Mouse (Mus musculus) ES-E14 (cell line): Measurements from ENCODE around the gene Nfs1.

Experiments
- CHD2 ChIP-seq: IDR thresholded peaks from 2 replicates; pipeline ENCODE4 v1.6.1; 2014; ENCODE audit warnings: mild to moderate bottlenecking, low read depth, low read length, inconsistent platforms
- HCFC1 ChIP-seq: IDR thresholded peaks from 2 replicates; pipeline ENCODE4 v1.6.1; 2012; ENCODE audit warnings: low read length, inconsistent platforms, borderline replicate concordance; ENCODE audit not compliant: insufficient read depth
- MAFK ChIP-seq: IDR thresholded peaks from 2 replicates; pipeline ENCODE4 v1.6.1; 2014; ENCODE audit warnings: mild to moderate bottlenecking, low read depth, low read length, inconsistent platforms; ENCODE audit not compliant: insufficient read depth
- ZNF384 ChIP-seq: IDR thresholded peaks from 2 replicates; pipeline ENCODE4 v1.6.1; 2012; ENCODE audit warnings: low read depth, low read length, inconsistent platforms

- no peak for TF ChIP-seq CHD2
- TF ChIP-seq HCFC1 = no peak
- TF ChIP-seq ZNF384 = no peak
- TF ChIP-seq MAFK = no peak
Observed at GRCm38 (mm10) chr2:156110627-156111357, 33.2 kb downstream of the Nfs1 start.
